In genomic region chr9:83704186-83704585, GRCm38 (mm10) we compare ENCODE assay signal across 22 mouse cellular contexts.
DNase-seq lines count a peak whose midpoint lies in the region; ATAC-seq and TF ChIP-seq lines count a peak whose summit lies in the region.
"Had no signal": no experiment of that assay in that cellular context is flagged by ENCODE, and none has a peak within 500 bp of the region (broad histone marks: within the 10 kb centered on the region; RNA-seq: fewer than 3 reads in every experiment).

No protein-coding gene starts in this region.

- TF ChIP-seq CTCF in lung, adult 2 months (IDR thresholded peaks at IDR 0.05; ENCODE audit: insufficient read depth, low read length) = no peak

- H3K27me3 ChIP-seq in heart, embryonic 10.5 days (ENCODE audit: insufficient read depth, poor library complexity, severe bottlenecking) = no peaks in the 10 kb centered on the region
- no peaks in the 10 kb centered on the region for H3K27me3 ChIP-seq in intestine, embryonic 16.5 days (replicated peaks; ENCODE audit: control insufficient read depth, insufficient read depth, low read length)
- H3K27me3 ChIP-seq: embryonic facial prominence, embryonic 13.5 days; embryonic facial prominence, embryonic 15.5 days; forebrain, embryonic 13.5 days; Patski had no signal

- intact Hi-C loops in heart, postnatal 25 days (cut with DNase I) = no loop called here

- no peaks in the 10 kb centered on the region for H3K36me3 ChIP-seq in heart, embryonic 10.5 days
- H3K36me3 ChIP-seq in intestine, embryonic 16.5 days (ENCODE audit: control insufficient read depth, insufficient read depth, low read length) = no peaks in the 10 kb centered on the region
- H3K36me3 ChIP-seq: embryonic facial prominence, embryonic 13.5 days; embryonic facial prominence, embryonic 15.5 days; G1E had no signal

- H3K4me1 ChIP-seq in heart, embryonic 10.5 days = no peaks in the 10 kb centered on the region
- no peaks in the 10 kb centered on the region for H3K4me1 ChIP-seq in intestine, embryonic 16.5 days (ENCODE audit: control insufficient read depth, insufficient read depth, low read length)
- no peaks in the 10 kb centered on the region for H3K4me1 ChIP-seq in lung, adult 2 months (ENCODE audit: control insufficient read depth, insufficient read depth, low read length)
- H3K4me1 ChIP-seq: embryonic facial prominence, embryonic 13.5 days; embryonic facial prominence, embryonic 15.5 days; forebrain, embryonic 13.5 days had no signal

- H3K27ac ChIP-seq in heart, embryonic 10.5 days = no peak overlapping the region
- no peak overlapping the region for H3K27ac ChIP-seq in intestine, embryonic 16.5 days (ENCODE audit: low read length)
- H3K27ac ChIP-seq: embryonic facial prominence, embryonic 13.5 days; embryonic facial prominence, embryonic 15.5 days; forebrain, embryonic 13.5 days had no signal

- H3K4me2 ChIP-seq in intestine, embryonic 16.5 days (ENCODE audit: low read depth, low read length) = no peak overlapping the region
- H3K4me2 ChIP-seq: embryonic facial prominence, embryonic 13.5 days; embryonic facial prominence, embryonic 15.5 days; forebrain, embryonic 13.5 days had no signal

- H3K9me3 ChIP-seq in heart, embryonic 10.5 days = no peaks in the 10 kb centered on the region
- no peaks in the 10 kb centered on the region for H3K9me3 ChIP-seq in intestine, embryonic 16.5 days (ENCODE audit: control insufficient read depth, low read length)
- H3K9me3 ChIP-seq: embryonic facial prominence, embryonic 13.5 days; embryonic facial prominence, embryonic 15.5 days; forebrain, embryonic 13.5 days; G1E had no signal

- H3K9ac ChIP-seq in intestine, embryonic 16.5 days (ENCODE audit: low read depth, low read length) = no peak overlapping the region
- H3K9ac ChIP-seq: embryonic facial prominence, embryonic 13.5 days; embryonic facial prominence, embryonic 15.5 days; forebrain, embryonic 13.5 days had no signal

- TF ChIP-seq POLR2A in lung, adult 2 months (IDR thresholded peaks at IDR 0.05; ENCODE audit: borderline replicate concordance, extremely low read depth, low read depth, low read length) = no peak

- no peak overlapping the region for H3K4me3 ChIP-seq in heart, embryonic 10.5 days
- H3K4me3 ChIP-seq in intestine, embryonic 16.5 days (ENCODE audit: low read length) = no peak overlapping the region
- H3K4me3 ChIP-seq in lung, adult 2 months (replicated peaks; ENCODE audit: extremely low read depth, low read depth, low read length) = no peak overlapping the region
- H3K4me3 ChIP-seq: embryonic facial prominence, embryonic 13.5 days; embryonic facial prominence, embryonic 15.5 days; erythroblast, embryonic 14.5 days; forebrain, embryonic 13.5 days had no signal

- peak; percentile 41 for DNase-seq in heart, embryonic 10.5 days (ENCODE audit: low spot score)
- no peak for DNase-seq in heart, postnatal 25 days (ENCODE audit: low spot score)
- DNase-seq in ES-CJ7 (ENCODE audit: low read depth, low spot score) (peak; percentile 52), R1 (ENCODE audit: low read depth, low spot score) (peak; percentile 81)
- DNase-seq in lung, adult 2 months = no peak
- DNase-seq: adrenal gland, adult 8-10 months; adrenal gland, postnatal 14 days; adrenal gland, postnatal 36 days; cerebellum, adult 11-12 months; cerebellum, adult 2 months; cerebellum, adult 9-10 months; cerebellum, postnatal 10 days; cerebellum, postnatal 25 days had no signal

- no peak for ATAC-seq in intestine, embryonic 16.5 days
- ATAC-seq: activated CD4-positive, CD25-positive, alpha-beta regulatory T cell, adult 4 months; forebrain, embryonic 13.5 days; forebrain, embryonic 16.5 days; Patski had no signal

Comparison
In these comparisons a context has a peak if more than half of its experiments do, and no peak if none do; other contexts are left out.
1. DNase-seq: peak in heart, embryonic 10.5 days (single experiment), ES-CJ7 (single experiment) and R1 (single experiment); none in heart, postnatal 25 days (single experiment) and lung, adult 2 months (single experiment).